Mouse (Mus musculus) forebrain, embryonic 14.5 days (tissue): ENCODE measurements around the gene Lkaaear1. TPM values are rescaled to one million over a fixed set of nuclear protein-coding genes. Genes with fewer than 3 reads are reported as not detected.

ENCODE experiments used
- ATAC-seq: fragments of 200-750 bp; cut with Nextera tagmentation; 2 replicates; pipeline ENCODE4 v1.8.0; 2017; ENCODE audit warnings: mild to moderate bottlenecking, moderate library complexity
- DNase-seq: peaks from one replicate; pipeline ENCODE4 v3.0.0-alpha.2; 2015; ENCODE audit warnings: low spot score
- H3K27ac ChIP-seq: fragments of 300-500 bp; sonication (generic); 2 replicates; pipeline ENCODE4 v1.5.1; 2014; ENCODE audit warnings: low read depth, mild to moderate bottlenecking, control low read depth, low read length, moderate library complexity
- H3K27me3 ChIP-seq: fragments of 300-500 bp; sonication (generic); replicated peaks from 2 replicates; pipeline ENCODE4 v1.6.1; 2014; ENCODE audit warnings: low read length, control low read depth, mixed read lengths; ENCODE audit not compliant: control insufficient read depth, insufficient read depth
- H3K36me3 ChIP-seq: fragments of 300-500 bp; sonication (generic); 2 replicates; pipeline ENCODE4 v1.6.1; 2014; ENCODE audit warnings: low read length, control low read depth; ENCODE audit not compliant: control insufficient read depth, insufficient read depth
- H3K4me1 ChIP-seq: fragments of 300-500 bp; sonication (generic); 2 replicates; pipeline ENCODE4 v1.6.1; 2014; ENCODE audit warnings: antibody characterized with exemption, low read length, control low read depth; ENCODE audit not compliant: control insufficient read depth, insufficient read depth
- H3K4me2 ChIP-seq: fragments of 300-500 bp; sonication (generic); 2 replicates; pipeline ENCODE4 v1.6.1; 2014; ENCODE audit warnings: mild to moderate bottlenecking, control low read depth, low read length
- H3K4me3 ChIP-seq: fragments of 300-500 bp; sonication (generic); 2 replicates; pipeline ENCODE4 v1.5.1; 2014; ENCODE audit warnings: low read depth, low read length, control low read depth
- H3K9ac ChIP-seq: fragments of 300-500 bp; sonication (generic); 2 replicates; pipeline ENCODE4 v1.6.1; 2014; ENCODE audit warnings: mild to moderate bottlenecking, low read length, control low read depth, moderate library complexity
- H3K9me3 ChIP-seq: fragments of 300-500 bp; sonication (generic); replicated peaks from 2 replicates; pipeline ENCODE4 v1.6.1; 2016; ENCODE audit warnings: low read length, control low read depth, mixed read lengths; ENCODE audit not compliant: control insufficient read depth
- WGBS: fragments of 180-500 bp; shearing (Covaris S2); extraction: QIAGEN DNeasy Blood & Tissue Kit; methylation state at CpG from one replicate; pipeline ENCODE4 v1.1.7; 2014; 5-methylcytosine and 5-hydroxymethylcytosine counted together
- polyA plus RNA-seq: library from polyadenylated mRNA; unstranded; fragments of >200 nt; fragmentation: Nextera tagmentation; extraction: Ambion mirVana; gene quantifications from 2 replicates; pipeline ENCODE4 v1.2.1, GENCODE M21; 2014

The Lkaaear1 gene
- polyA plus RNA-seq, 1 experiment from 2014 or later, result not detected

- Histone ChIP-seq H3K4me2 (no peak overlapping the region), H3K27me3 (no peaks in the 10 kb centered on the region), H3K36me3 (peaks cover 33% of the 10 kb centered on the region), H3K9ac (0 out of 2 replicates have a peak overlapping the region, but pooled peaks have one; percentile 17), H3K4me3 (no peak overlapping the region), H3K9me3 (no peaks in the 10 kb centered on the region), H3K27ac (no peak overlapping the region), H3K4me1 (peaks cover 11% of the 10 kb centered on the region; the same call in 1 of the 2 replicates)
- DNase-seq (no peak), ATAC-seq (no peak)
- 79% methylated on average over 6 of the region's 6 CpGs for WGBS
These were observed 7.2 kb downstream of the Lkaaear1 start for GRCm38 (mm10) chr2:181691083-181691482.

- WGBS, result 91% methylated on average over 10 of the region's 10 CpGs
- H3K27me3 ChIP-seq, result no peaks in the 10 kb centered on the region
These were observed 8.6 kb downstream of the Lkaaear1 start for GRCm38 (mm10) chr2:181689466-181690160.

GRCm38 (mm10) chr2:181687586-181687985 lies 10.7 kb downstream of the Lkaaear1 start:
- H3K4me3 ChIP-seq, result no peak overlapping the region
- 94% methylated on average over 8 of the region's 8 CpGs for WGBS
- no peak for ATAC-seq
- H3K27me3 ChIP-seq, result no peaks in the 10 kb centered on the region
- no peaks in the 10 kb centered on the region for H3K9me3 ChIP-seq
- no peak overlapping the region for H3K27ac ChIP-seq
- DNase-seq, result no peak
- no peak overlapping the region for H3K4me2 ChIP-seq
- peaks cover 45% of the 10 kb centered on the region for H3K36me3 ChIP-seq
- no peak overlapping the region for H3K9ac ChIP-seq
- peaks cover 4% of the 10 kb centered on the region; the same call in 1 of the 2 replicates for H3K4me1 ChIP-seq

More at GRCm38 (mm10) chr2:181689466-181690160, 8.6 kb downstream of the Lkaaear1 start:
- Histone ChIP-seq H3K27ac (no peak overlapping the region), H3K4me3 (no peak overlapping the region), H3K9ac (no peak overlapping the region), H3K4me2 (no peak overlapping the region), H3K9me3 (no peaks in the 10 kb centered on the region), H3K36me3 (peaks cover 42% of the 10 kb centered on the region), H3K4me1 (peaks cover 11% of the 10 kb centered on the region; the same call in 1 of the 2 replicates)
- ATAC-seq, result no peak
- DNase-seq, result no peak

- ATAC-seq (no peak), DNase-seq (no peak)
- Histone ChIP-seq H3K27ac (no peak overlapping the region), H3K4me2 (no peak overlapping the region), H3K4me1 (peaks cover 3% of the 10 kb centered on the region; the same call in 1 of the 2 replicates), H3K4me3 (no peak overlapping the region), H3K9ac (no peak overlapping the region), H3K9me3 (no peaks in the 10 kb centered on the region), H3K36me3 (peaks cover 45% of the 10 kb centered on the region), H3K27me3 (no peaks in the 10 kb centered on the region)
- WGBS, result 94% methylated on average over 4 of the region's 4 CpGs
These were observed 12.6 kb downstream of the Lkaaear1 start for GRCm38 (mm10) chr2:181685686-181686085.

- ATAC-seq (no peak), DNase-seq (no peak)
- H3K4me2 ChIP-seq, result no peak overlapping the region
- 85% methylated on average over 1 of the region's 1 CpGs for WGBS
- no peak overlapping the region for H3K9ac ChIP-seq
- H3K27me3 ChIP-seq, result no peaks in the 10 kb centered on the region
- peaks cover 41% of the 10 kb centered on the region for H3K36me3 ChIP-seq
- H3K9me3 ChIP-seq, result no peaks in the 10 kb centered on the region
- H3K4me1 ChIP-seq, result peaks cover 5% of the 10 kb centered on the region; the same call in 1 of the 2 replicates
- H3K4me3 ChIP-seq, result no peak overlapping the region
- H3K27ac ChIP-seq, result no peak overlapping the region
These were observed 13.5 kb downstream of the Lkaaear1 start for GRCm38 (mm10) chr2:181684713-181685112.

- ATAC-seq (no peak), DNase-seq (no peak)
- Histone ChIP-seq H3K36me3 (peaks cover 30% of the 10 kb centered on the region), H3K9me3 (no peaks in the 10 kb centered on the region), H3K4me2 (no peak overlapping the region), H3K4me1 (peaks cover 7% of the 10 kb centered on the region; the same call in 1 of the 2 replicates), H3K27ac (no peak overlapping the region), H3K4me3 (no peak overlapping the region), H3K27me3 (no peaks in the 10 kb centered on the region), H3K9ac (no peak overlapping the region)
- whole genome bisulfite sequencing, result 63% methylated on average over 4 of the region's 4 CpGs
These were observed 14.9 kb downstream of the Lkaaear1 start for GRCm38 (mm10) chr2:181683381-181683780.

- no peak for ATAC-seq
- Histone ChIP-seq H3K36me3 (peaks cover 19% of the 10 kb centered on the region), H3K9ac (no peak overlapping the region), H3K9me3 (no peaks in the 10 kb centered on the region), H3K27ac (no peak overlapping the region), H3K4me1 (peaks cover 7% of the 10 kb centered on the region; the same call in 1 of the 2 replicates), H3K4me2 (no peak overlapping the region), H3K4me3 (no peak overlapping the region), H3K27me3 (no peaks in the 10 kb centered on the region)
- WGBS, result 100% methylated on average over 1 of the region's 1 CpGs
- no peak for DNase-seq
These were observed 16.3 kb downstream of the Lkaaear1 start for GRCm38 (mm10) chr2:181681978-181682377.

- 0 out of 2 replicates have a peak overlapping the region, but pooled peaks have one; percentile 14 for H3K27ac ChIP-seq
- H3K9me3 ChIP-seq, result no peaks in the 10 kb centered on the region
- peak; percentile 19 for ATAC-seq
- no peaks in the 10 kb centered on the region for H3K27me3 ChIP-seq
- peak overlapping the region; percentile 90 for H3K9ac ChIP-seq
- 18% methylated on average over 7 of the region's 7 CpGs for WGBS
- peaks cover 8% of the 10 kb centered on the region; the same call in 1 of the 2 replicates for H3K4me1 ChIP-seq
- 0 out of 2 replicates have a peak, but pooled peaks cover 8% of the 10 kb centered on the region for H3K36me3 ChIP-seq
- peak overlapping the region; percentile 93 for H3K4me2 ChIP-seq
- peak; percentile 22 for DNase-seq
- peak overlapping the region; percentile 59 for H3K4me3 ChIP-seq
These were observed 17.5 kb downstream of the Lkaaear1 start for GRCm38 (mm10) chr2:181680716-181681117.
